Mouse (Mus musculus) limb, embryonic 10.5 days (tissue): ENCODE results near the gene Bcl2l11. TPM values are rescaled to one million over a fixed set of nuclear protein-coding genes. Genes with fewer than 3 reads are reported as not detected.
"Not testable (repeated sequence)": the region's sequence is repeated elsewhere in the genome, so short reads cannot be mapped to it uniquely, and the experiment has no call there.

Source experiments
- DNase-seq: peaks from one replicate; pipeline ENCODE4 v3.0.0-alpha.2; 2017; ENCODE audit warnings: low spot score
- H3K27ac ChIP-seq: fragments of 300-500 bp; sonication (generic); 2 replicates; pipeline ENCODE4 v1.5.1; 2016; ENCODE audit warnings: mild to moderate bottlenecking
- H3K27me3 ChIP-seq: fragments of 300-500 bp; sonication (generic); 2 replicates; pipeline ENCODE4 v1.6.1; 2016; ENCODE audit warnings: low read depth, mild to moderate bottlenecking; ENCODE audit not compliant: poor library complexity, severe bottlenecking
- H3K36me3 ChIP-seq: fragments of 300-500 bp; sonication (generic); 2 replicates; pipeline ENCODE4 v1.6.1; 2016; ENCODE audit warnings: mild to moderate bottlenecking, moderate library complexity
- H3K4me1 ChIP-seq: fragments of 300-500 bp; sonication (generic); 2 replicates; pipeline ENCODE4 v1.6.1; 2016
- H3K4me3 ChIP-seq: fragments of 300-500 bp; sonication (generic); 2 replicates; pipeline ENCODE4 v1.5.1; 2016; ENCODE audit warnings: mild to moderate bottlenecking, moderate library complexity
- H3K9me3 ChIP-seq: fragments of 300-500 bp; sonication (generic); replicated peaks from 2 replicates; pipeline ENCODE4 v1.6.1; 2016; ENCODE audit warnings: mild to moderate bottlenecking
- WGBS: fragments of 180-500 bp; shearing (Covaris S2); methylation state at CpG from one replicate; pipeline ENCODE4 v1.1.7; 2016; 5-methylcytosine and 5-hydroxymethylcytosine counted together
- polyA plus RNA-seq: library from polyadenylated mRNA; unstranded; fragments of >200 nt; fragmentation: Nextera tagmentation; extraction: Ambion mirVana; gene quantifications from 2 replicates; pipeline ENCODE4 v1.2.1, GENCODE M21; 2016

Gene Bcl2l11
- polyA plus RNA-seq, 1 experiment from 2014 or later, result 35.9 TPM

GRCm38 (mm10) chr2:128091431-128092369, 34.1 kb upstream of the Bcl2l11 start:
- no peak overlapping the region for H3K4me3 ChIP-seq
- H3K27ac ChIP-seq, result no peak overlapping the region

DNA sequence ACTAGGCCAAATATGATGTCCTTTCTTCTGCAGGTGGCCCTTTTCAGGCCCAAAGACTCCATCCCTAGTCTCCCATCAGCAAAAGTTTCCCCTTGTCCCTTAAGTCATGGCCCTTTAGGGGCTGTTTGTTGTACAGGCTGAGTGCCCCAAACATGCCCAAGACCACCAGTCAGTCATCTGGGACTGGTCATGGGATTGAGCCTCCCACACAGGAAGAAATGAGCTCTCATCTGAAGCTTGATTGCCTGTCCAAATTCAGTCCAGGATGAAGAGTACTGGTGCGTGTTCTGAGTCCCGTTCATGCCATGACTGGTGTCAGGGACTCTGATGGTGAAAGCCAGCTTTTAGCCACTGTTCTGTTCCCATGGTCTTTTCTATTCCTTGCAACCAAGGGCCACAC, 33.4 kb upstream of the Bcl2l11 start:
- Histone ChIP-seq H3K4me3 (no peak overlapping the region), H3K4me1 (no peaks in the 10 kb centered on the region), H3K9me3 (no peaks in the 10 kb centered on the region), H3K27ac (no peak overlapping the region), H3K36me3 (no peaks in the 10 kb centered on the region), H3K27me3 (no peaks in the 10 kb centered on the region)
- WGBS, result 92% methylated on average over 2 of the region's 2 CpGs
- DNase-seq, result no peak

More at GRCm38 (mm10) chr2:128091431-128092369, 34.1 kb upstream of the Bcl2l11 start:
- 83% methylated on average over 11 of the region's 11 CpGs for WGBS
- Histone ChIP-seq H3K9me3 (no peaks in the 10 kb centered on the region), H3K4me1 (0 out of 2 replicates have a peak, but pooled peaks cover 2% of the 10 kb centered on the region), H3K36me3 (no peaks in the 10 kb centered on the region), H3K27me3 (no peaks in the 10 kb centered on the region)
- peak; percentile 15 for DNase-seq

DNA sequence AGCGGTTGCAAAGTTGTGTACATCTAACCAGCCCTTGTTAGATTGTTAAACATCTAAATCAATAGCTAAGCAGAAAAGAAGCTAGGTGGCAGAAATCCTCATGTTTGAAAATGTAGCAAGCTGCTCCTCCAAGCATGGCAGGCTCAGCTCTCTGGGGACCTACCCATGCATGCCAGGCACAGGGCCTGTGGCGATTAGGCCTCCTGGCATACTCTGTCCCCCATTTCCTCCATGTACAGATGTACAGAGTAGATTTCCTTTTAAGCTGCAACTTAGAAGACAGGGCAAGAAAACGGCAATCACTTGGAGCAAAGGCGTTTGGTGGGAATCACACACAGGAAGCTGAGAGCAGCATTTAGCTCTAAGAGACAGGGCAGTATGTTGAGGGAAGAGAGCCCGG, 31.6 kb upstream of the Bcl2l11 start:
- WGBS, result 86% methylated on average over 5 of the region's 5 CpGs
- DNase-seq, result peak; percentile 13
- H3K27me3 ChIP-seq, result no peaks in the 10 kb centered on the region
- no peaks in the 10 kb centered on the region for H3K9me3 ChIP-seq
- no peaks in the 10 kb centered on the region for H3K4me1 ChIP-seq
- no peak overlapping the region for H3K27ac ChIP-seq
- no peak overlapping the region for H3K4me3 ChIP-seq
- no peaks in the 10 kb centered on the region for H3K36me3 ChIP-seq

- WGBS, result 79% methylated on average over 2 of the region's 2 CpGs
- H3K4me1 ChIP-seq, result no peaks in the 10 kb centered on the region
- H3K4me3 ChIP-seq, result no peak overlapping the region
- H3K27ac ChIP-seq, result no peak overlapping the region
- H3K9me3 ChIP-seq, result no peaks in the 10 kb centered on the region
- no peaks in the 10 kb centered on the region for H3K36me3 ChIP-seq
- DNase-seq, result no peak
- no peaks in the 10 kb centered on the region for H3K27me3 ChIP-seq
Measured at GRCm38 (mm10) chr2:128094602-128095001, 31.2 kb upstream of the Bcl2l11 start.

- Histone ChIP-seq H3K4me1 (no peaks in the 10 kb centered on the region), H3K36me3 (no peaks in the 10 kb centered on the region), H3K27me3 (no peaks in the 10 kb centered on the region), H3K27ac (no peak overlapping the region), H3K9me3 (no peaks in the 10 kb centered on the region), H3K4me3 (no peak overlapping the region)
- WGBS, result 58% methylated on average over 1 of the region's 1 CpGs
- DNase-seq, result no peak
Measured at GRCm38 (mm10) chr2:128095270-128095669, 30.6 kb upstream of the Bcl2l11 start.

DNA sequence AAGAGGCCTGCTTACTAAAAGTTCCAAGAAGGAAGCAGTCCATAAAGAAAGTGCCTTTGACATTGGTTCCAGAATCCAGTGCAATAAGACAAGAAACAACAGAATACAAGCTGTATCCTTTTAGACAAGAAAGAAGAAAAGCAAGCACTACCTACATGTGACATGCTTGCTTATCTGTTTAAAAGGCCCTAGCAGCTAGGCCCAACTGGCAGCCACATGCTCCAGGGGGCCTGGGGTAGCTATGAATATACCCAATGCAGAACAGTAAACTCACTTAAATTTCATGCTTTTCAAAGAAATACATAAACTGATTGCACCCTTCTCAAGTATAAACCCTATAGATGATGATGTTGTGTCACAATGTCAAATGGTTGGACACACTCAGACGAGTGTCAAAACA, 29.8 kb upstream of the Bcl2l11 start:
- no peaks in the 10 kb centered on the region for H3K9me3 ChIP-seq
- 83% methylated on average over 1 of the region's 1 CpGs for WGBS
- no peaks in the 10 kb centered on the region for H3K27me3 ChIP-seq
- no peaks in the 10 kb centered on the region for H3K4me1 ChIP-seq
- no peak overlapping the region for H3K27ac ChIP-seq
- no peak overlapping the region for H3K4me3 ChIP-seq
- H3K36me3 ChIP-seq, result no peaks in the 10 kb centered on the region
- DNase-seq, result no peak

DNA sequence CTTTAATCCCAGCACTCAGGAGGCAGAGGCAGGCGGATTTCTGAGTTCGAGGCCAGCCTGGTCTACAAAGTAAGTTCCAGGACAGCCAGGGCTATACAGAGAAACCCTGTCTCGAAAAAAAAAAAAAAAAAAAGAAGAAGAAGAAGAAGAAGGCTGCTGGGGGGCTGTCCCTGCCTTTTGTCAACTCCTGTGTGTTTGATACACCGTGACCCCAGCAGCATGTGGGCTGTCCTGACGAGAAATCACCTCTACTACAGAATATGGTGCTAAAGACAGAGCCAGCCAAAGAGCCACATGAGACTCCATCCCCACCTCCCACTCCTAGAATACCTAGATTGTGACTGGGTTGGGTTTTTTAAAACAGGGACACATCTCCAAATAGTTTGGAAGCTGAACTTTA, 27.7 kb upstream of the Bcl2l11 start:
- not testable (repeated sequence) for H3K9me3 ChIP-seq, DNase-seq, H3K4me1 ChIP-seq, H3K27me3 ChIP-seq, H3K27ac ChIP-seq, H3K36me3 ChIP-seq, H3K4me3 ChIP-seq
- 92% methylated on average over 4 of the region's 5 CpGs for WGBS

DNA sequence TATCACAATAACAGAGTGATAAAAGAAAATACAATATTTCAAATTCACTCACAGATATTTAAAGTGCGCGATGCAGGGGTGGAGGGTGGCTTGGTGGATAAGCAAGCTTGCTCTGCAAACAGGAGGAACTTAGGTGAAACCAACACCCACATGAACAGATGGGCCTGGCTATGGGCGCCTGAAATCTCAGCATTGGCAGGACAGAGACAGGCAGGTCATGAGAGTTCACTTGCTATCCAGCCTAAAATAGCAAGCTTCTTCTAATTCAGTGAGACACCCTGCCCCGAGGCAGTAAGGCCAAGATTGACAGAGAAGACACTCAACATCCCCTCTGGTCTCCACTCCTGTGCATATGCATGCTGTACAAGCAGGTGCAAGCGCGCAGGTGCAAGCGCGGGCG, 23.8 kb upstream of the Bcl2l11 start:
- H3K9me3 ChIP-seq, result no peaks in the 10 kb centered on the region
- H3K27me3 ChIP-seq, result no peaks in the 10 kb centered on the region
- H3K27ac ChIP-seq, result no peak overlapping the region
- WGBS, result 90% methylated on average over 9 of the region's 9 CpGs
- no peaks in the 10 kb centered on the region for H3K4me1 ChIP-seq
- no peak for DNase-seq
- H3K4me3 ChIP-seq, result no peak overlapping the region
- H3K36me3 ChIP-seq, result no peaks in the 10 kb centered on the region

DNA sequence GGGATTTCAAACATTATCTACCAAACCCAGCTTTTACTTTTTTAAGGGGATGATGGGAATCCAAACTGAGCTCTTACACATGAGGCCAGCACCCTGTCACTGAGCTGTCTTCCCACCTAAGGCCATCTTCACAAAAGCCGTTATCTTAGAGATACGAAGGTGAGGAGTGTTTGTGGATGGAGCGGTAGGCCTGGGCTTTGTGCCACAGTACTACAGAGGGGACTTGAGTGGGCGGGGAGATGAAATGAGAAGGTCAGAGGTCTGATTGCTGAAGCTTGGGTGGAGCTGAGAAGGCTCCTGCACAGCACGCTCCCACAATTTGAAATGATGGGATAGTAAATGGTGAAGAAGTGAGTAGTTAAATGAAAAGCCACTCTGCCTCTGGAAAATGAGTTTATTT, 21.0 kb upstream of the Bcl2l11 start:
- 79% methylated on average over 5 of the region's 5 CpGs for WGBS
- H3K9me3 ChIP-seq, result no peaks in the 10 kb centered on the region
- H3K4me1 ChIP-seq, result no peaks in the 10 kb centered on the region
- no peaks in the 10 kb centered on the region for H3K36me3 ChIP-seq
- H3K27ac ChIP-seq, result no peak overlapping the region
- H3K27me3 ChIP-seq, result no peaks in the 10 kb centered on the region
- H3K4me3 ChIP-seq, result no peak overlapping the region
- DNase-seq, result no peak

DNA sequence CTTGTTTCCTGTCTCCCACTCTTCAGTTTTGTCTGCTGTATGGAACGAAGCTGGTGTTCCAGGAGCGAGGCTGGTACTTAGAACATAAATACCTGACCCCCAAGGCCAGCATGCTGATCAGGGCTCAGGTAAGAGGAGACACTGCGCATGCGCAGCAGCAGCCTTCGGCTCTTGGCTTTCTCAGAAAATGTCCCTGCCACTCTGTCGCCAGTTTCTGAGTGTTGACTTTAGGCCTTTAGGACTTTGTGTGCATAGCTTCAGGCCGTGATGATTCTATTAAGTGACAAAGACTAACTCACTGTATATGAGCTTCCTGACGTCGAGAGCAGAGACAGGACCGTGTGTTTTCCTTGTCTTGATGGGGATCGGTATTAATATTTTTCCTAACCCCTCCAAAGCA, 20.2 kb upstream of the Bcl2l11 start:
- no peaks in the 10 kb centered on the region for H3K9me3 ChIP-seq
- no peak for DNase-seq
- no peaks in the 10 kb centered on the region for H3K4me1 ChIP-seq
- H3K27me3 ChIP-seq, result no peaks in the 10 kb centered on the region
- no peak overlapping the region for H3K4me3 ChIP-seq
- no peak overlapping the region for H3K27ac ChIP-seq
- H3K36me3 ChIP-seq, result no peaks in the 10 kb centered on the region
- WGBS, result 91% methylated on average over 11 of the region's 11 CpGs

DNA sequence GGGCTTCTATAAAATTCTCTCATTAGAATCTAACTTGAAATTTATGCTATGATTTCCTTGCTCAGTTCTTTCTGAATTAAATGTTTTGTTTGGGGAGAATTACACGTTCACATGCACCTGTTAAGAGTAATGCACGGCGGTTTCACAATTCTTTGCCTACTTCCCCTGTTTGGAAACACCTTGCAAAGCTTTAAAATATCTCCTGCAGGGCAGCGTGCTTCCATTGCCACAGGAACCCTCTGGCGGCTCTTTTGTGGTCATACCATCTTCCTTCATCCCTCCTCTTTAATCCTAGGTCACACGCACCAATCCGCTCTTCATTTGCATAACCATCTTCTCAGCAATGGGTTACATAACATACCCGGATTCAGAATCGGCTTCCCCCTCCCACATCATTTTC, 14.3 kb upstream of the Bcl2l11 start:
- H3K4me1 ChIP-seq, result peaks cover 4% of the 10 kb centered on the region
- H3K27ac ChIP-seq, result no peak overlapping the region
- H3K9me3 ChIP-seq, result no peaks in the 10 kb centered on the region
- H3K36me3 ChIP-seq, result no peaks in the 10 kb centered on the region
- 79% methylated on average over 9 of the region's 9 CpGs for WGBS
- DNase-seq, result peak; percentile 19
- H3K4me3 ChIP-seq, result no peak overlapping the region
- H3K27me3 ChIP-seq, result no peaks in the 10 kb centered on the region

- WGBS, result 75% methylated on average over 3 of the region's 3 CpGs
- H3K9me3 ChIP-seq, result no peaks in the 10 kb centered on the region
Measured at GRCm38 (mm10) chr2:128114621-128115020, 11.2 kb upstream of the Bcl2l11 start.

DNA sequence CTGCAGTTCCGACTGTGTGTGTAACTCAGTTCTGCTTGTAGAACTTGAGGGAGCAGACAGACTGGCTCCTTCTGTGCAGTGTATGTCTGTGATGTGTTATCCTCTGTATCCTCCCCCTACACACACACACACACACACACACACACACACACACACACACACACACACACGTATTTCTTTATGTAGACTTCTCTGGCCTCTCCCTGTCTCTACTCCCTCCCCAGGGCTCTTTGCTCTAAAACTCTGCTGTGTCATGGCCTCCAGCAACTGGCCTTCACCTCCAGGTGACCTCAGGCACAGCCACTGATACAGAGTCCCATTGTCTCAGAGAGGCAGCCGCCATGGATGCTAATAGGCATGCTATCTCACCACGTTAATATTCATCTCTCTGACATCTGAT, 10.3 kb upstream of the Bcl2l11 start:
- H3K27me3 ChIP-seq, result no peaks in the 10 kb centered on the region; the same call in 1 of the 2 replicates
- peak; percentile 31 for DNase-seq
- H3K4me1 ChIP-seq, result peaks cover 8% of the 10 kb centered on the region
- H3K27ac ChIP-seq, result no peak overlapping the region
- H3K9me3 ChIP-seq, result no peaks in the 10 kb centered on the region
- no peak overlapping the region for H3K4me3 ChIP-seq
- 56% methylated on average over 4 of the region's 4 CpGs for WGBS
- no peaks in the 10 kb centered on the region for H3K36me3 ChIP-seq

More at GRCm38 (mm10) chr2:128114621-128115020, 11.2 kb upstream of the Bcl2l11 start:
- H3K4me3 ChIP-seq, result no peak overlapping the region
- no peaks in the 10 kb centered on the region for H3K36me3 ChIP-seq
- H3K27ac ChIP-seq, result no peak overlapping the region
- peaks cover 8% of the 10 kb centered on the region for H3K4me1 ChIP-seq
- DNase-seq, result peak; percentile 3
- H3K27me3 ChIP-seq, result no peaks in the 10 kb centered on the region; the same call in 1 of the 2 replicates
